Mouse (Mus musculus) myocyte (in vitro differentiated cells): ENCODE results near the gene Adcy4.

ENCODE experiments used
- CEBPB ChIP-seq: IDR thresholded peaks from 2 replicates; pipeline ENCODE4 v1.6.1; 2011; ENCODE audit warnings: mild to moderate bottlenecking, moderate library complexity; ENCODE audit not compliant: poor library complexity, insufficient read depth, severe bottlenecking
- MAX ChIP-seq: IDR thresholded peaks from one replicate; pipeline ENCODE4 v1.6.1; 2011; ENCODE audit warnings: low read depth, mild to moderate bottlenecking, control low read depth
- MYOD1 ChIP-seq, 3 experiments: IDR thresholded peaks; one replicate each; pipeline ENCODE4 v1.6.1; 2011; ENCODE audit warnings: control low read depth in 2 of 3, low read depth in 2 of 3, mild to moderate bottlenecking in 2 of 3, moderate library complexity in 1 of 3; ENCODE audit not compliant: insufficient read length in 2 of 3, control insufficient read depth in 1 of 3
- MYOG ChIP-seq, 3 experiments: IDR thresholded peaks; one replicate each; pipeline ENCODE4 v1.6.1; 2011; ENCODE audit warnings: control low read depth in 2 of 3, low read depth in 2 of 3, mild to moderate bottlenecking in 2 of 3; ENCODE audit not compliant: insufficient read length in 2 of 3, control insufficient read depth in 1 of 3, insufficient read depth in 1 of 3
- POLR2A ChIP-seq: IDR thresholded peaks from one replicate; pipeline ENCODE4 v1.6.1; 2011; ENCODE audit warnings: low read depth, mild to moderate bottlenecking, control low read depth, moderate library complexity; ENCODE audit not compliant: insufficient read length
- POLR2AphosphoS2 ChIP-seq: IDR thresholded peaks from one replicate; pipeline ENCODE4 v1.6.1; 2011; ENCODE audit warnings: low read depth, control low read depth; ENCODE audit not compliant: insufficient read length
- REST ChIP-seq: IDR thresholded peaks from one replicate; pipeline ENCODE4 v1.6.1; 2011; ENCODE audit warnings: mild to moderate bottlenecking, control low read depth, moderate library complexity; ENCODE audit not compliant: insufficient read depth, insufficient read length
- TCF12 ChIP-seq: IDR thresholded peaks from one replicate; pipeline ENCODE4 v1.6.1; 2011; ENCODE audit warnings: mild to moderate bottlenecking, control low read depth; ENCODE audit not compliant: poor library complexity, insufficient read depth, severe bottlenecking
- TCF3 ChIP-seq: IDR thresholded peaks from one replicate; pipeline ENCODE4 v1.6.1; 2011; ENCODE audit warnings: low read depth, control low read depth; ENCODE audit not compliant: insufficient read length
- USF1 ChIP-seq: IDR thresholded peaks from one replicate; pipeline ENCODE4 v1.6.1; 2011; ENCODE audit warnings: low read depth, mild to moderate bottlenecking, control low read depth, moderate library complexity

GRCm38 (mm10) chr14:55745861-55746237 lies 38.0 kb downstream of the Adcy4 start:
- TF ChIP-seq POLR2A: no peak
- no peak for TF ChIP-seq TCF3
- no peak for TF ChIP-seq REST
- TF ChIP-seq USF1: no peak
- TF ChIP-seq MYOD1 (IDR thresholded peaks at IDR 0.05; ENCODE audit: control insufficient read depth in 1 of 3, insufficient read length in 2 of 3, low read depth in 2 of 3): no peak
- TF ChIP-seq CEBPB: no peak
- no peak for TF ChIP-seq MYOG (IDR thresholded peaks at IDR 0.05; ENCODE audit: control insufficient read depth in 1 of 3, insufficient read depth in 1 of 3, insufficient read length in 2 of 3, low read depth in 2 of 3)
- no peak for TF ChIP-seq POLR2AphosphoS2
- TF ChIP-seq TCF12: no peak
- TF ChIP-seq MAX: no peak
